Mouse (Mus musculus) liver, embryonic 14.5 days (tissue): ENCODE measurements around the gene Gnpat.

Source experiments
- CTCF ChIP-seq: IDR thresholded peaks from 2 replicates; pipeline ENCODE4 v1.5.1; 2016; ENCODE audit warnings: antibody characterized with exemption, low read depth, control low read depth
- EP300 ChIP-seq: IDR thresholded peaks from 2 replicates; pipeline ENCODE4 v1.6.1; 2016; ENCODE audit warnings: antibody characterized with exemption, low read depth

GRCm38 (mm10) chr8:124859466-124859865 is 3.4 kb upstream of the Gnpat start:
- TF ChIP-seq CTCF (peak; percentile 81), EP300 (no peak)
